Mouse (Mus musculus) lung, postnatal 0 days (tissue): ENCODE data around the gene Emc10. TPM values are rescaled to one million over a fixed set of nuclear protein-coding genes. Genes with fewer than 3 reads are reported as not detected.

ENCODE experiments used
- ATAC-seq: fragments of 200-750 bp; cut with Nextera tagmentation; 2 replicates; pipeline ENCODE4 v1.8.0; 2017; ENCODE audit warnings: moderate library complexity
- DNase-seq: peaks from one replicate; pipeline ENCODE4 v3.0.0-alpha.2; 2016; ENCODE audit warnings: low spot score
- H3K27ac ChIP-seq: fragments of 300-500 bp; sonication (generic); 2 replicates; pipeline ENCODE4 v1.5.1; 2014; ENCODE audit warnings: antibody characterized with exemption, mild to moderate bottlenecking, low read length, mixed read lengths
- H3K27me3 ChIP-seq: fragments of 300-500 bp; sonication (generic); replicated peaks from 2 replicates; pipeline ENCODE4 v1.6.1; 2014; ENCODE audit warnings: low read length, mixed read lengths; ENCODE audit not compliant: insufficient read depth
- H3K36me3 ChIP-seq: fragments of 300-500 bp; sonication (generic); 2 replicates; pipeline ENCODE4 v1.6.1; 2014; ENCODE audit warnings: low read length, mixed read lengths; ENCODE audit not compliant: insufficient read depth
- H3K4me1 ChIP-seq: fragments of 300-500 bp; sonication (generic); 2 replicates; pipeline ENCODE4 v1.6.1; 2014; ENCODE audit warnings: antibody characterized with exemption, low read depth, low read length, mixed read lengths; ENCODE audit not compliant: insufficient read depth
- H3K4me2 ChIP-seq: fragments of 300-500 bp; sonication (generic); replicated peaks from 2 replicates; pipeline ENCODE4 v1.6.1; 2014; ENCODE audit warnings: low read depth, mild to moderate bottlenecking, low read length, moderate library complexity, mixed read lengths
- H3K4me3 ChIP-seq: fragments of 300-500 bp; sonication (generic); 2 replicates; pipeline ENCODE4 v1.5.1; 2014; ENCODE audit warnings: low read depth, low read length
- H3K9ac ChIP-seq: fragments of 300-500 bp; sonication (generic); replicated peaks from 2 replicates; pipeline ENCODE4 v1.6.1; 2014; ENCODE audit warnings: low read depth, mild to moderate bottlenecking
- H3K9me3 ChIP-seq: fragments of 300-500 bp; sonication (generic); 2 replicates; pipeline ENCODE4 v1.6.1; 2016; ENCODE audit warnings: low read length, mixed read lengths
- CTCF ChIP-seq: IDR thresholded peaks from 2 replicates; pipeline ENCODE4 v1.5.1; 2016; ENCODE audit warnings: antibody characterized with exemption, mild to moderate bottlenecking
- EP300 ChIP-seq: IDR thresholded peaks from 2 replicates; pipeline ENCODE4 v1.6.1; 2016; ENCODE audit warnings: antibody characterized with exemption, mild to moderate bottlenecking, control low read depth
- WGBS: fragments of 180-500 bp; shearing (Covaris S2); extraction: QIAGEN DNeasy Blood & Tissue Kit; methylation state at CpG from one replicate; pipeline ENCODE4 v1.1.7; 2014; 5-methylcytosine and 5-hydroxymethylcytosine counted together
- polyA plus RNA-seq: library from polyadenylated mRNA; unstranded; fragments of >200 nt; fragmentation: Nextera tagmentation; extraction: Ambion mirVana; gene quantifications from 2 replicates; pipeline ENCODE4 v1.2.1, GENCODE M21; 2015

Gene Emc10
- polyA plus RNA-seq, 1 experiment from 2014 or later = 69.2 TPM

DNA sequence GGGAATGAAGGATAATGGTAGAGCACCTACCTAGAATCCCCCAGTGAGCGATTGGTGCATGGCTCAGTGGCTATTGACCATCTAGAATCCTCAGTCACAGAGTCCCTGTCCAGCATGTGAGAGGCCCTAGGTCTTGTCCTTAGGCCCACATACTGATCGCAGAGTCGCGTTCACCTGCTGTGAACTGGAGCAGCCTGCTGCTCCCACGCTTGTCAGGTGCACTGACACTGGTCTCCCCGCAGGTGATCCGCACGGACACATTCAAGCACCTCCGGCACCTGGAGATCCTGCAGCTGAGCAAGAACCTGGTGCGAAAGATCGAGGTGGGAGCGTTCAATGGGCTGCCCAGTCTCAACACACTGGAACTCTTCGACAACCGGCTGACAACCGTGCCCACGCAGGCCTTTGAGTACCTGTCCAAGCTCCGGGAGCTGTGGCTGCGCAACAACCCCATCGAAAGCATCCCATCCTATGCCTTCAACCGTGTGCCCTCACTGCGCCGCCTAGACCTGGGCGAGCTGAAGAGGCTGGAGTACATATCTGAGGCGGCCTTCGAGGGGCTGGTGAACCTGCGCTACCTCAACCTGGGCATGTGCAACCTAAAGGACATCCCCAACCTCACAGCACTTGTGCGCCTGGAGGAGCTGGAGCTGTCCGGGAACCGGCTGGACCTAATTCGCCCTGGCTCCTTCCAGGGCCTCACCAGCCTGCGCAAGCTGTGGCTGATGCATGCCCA, 35.4 kb downstream of the Emc10 start:
- Histone ChIP-seq H3K9ac (no peak overlapping the region), H3K36me3 (no peaks in the 10 kb centered on the region), H3K27ac (no peak overlapping the region), H3K4me1 (no peaks in the 10 kb centered on the region), H3K9me3 (no peaks in the 10 kb centered on the region), H3K4me2 (no peak overlapping the region), H3K4me3 (no peak overlapping the region), H3K27me3 (peaks cover 34% of the 10 kb centered on the region)
- no peak for DNase-seq
- no peak for TF ChIP-seq EP300
- TF ChIP-seq CTCF = no peak
- 66% methylated on average over 31 of the region's 31 CpGs for WGBS
- ATAC-seq = no peak

DNA sequence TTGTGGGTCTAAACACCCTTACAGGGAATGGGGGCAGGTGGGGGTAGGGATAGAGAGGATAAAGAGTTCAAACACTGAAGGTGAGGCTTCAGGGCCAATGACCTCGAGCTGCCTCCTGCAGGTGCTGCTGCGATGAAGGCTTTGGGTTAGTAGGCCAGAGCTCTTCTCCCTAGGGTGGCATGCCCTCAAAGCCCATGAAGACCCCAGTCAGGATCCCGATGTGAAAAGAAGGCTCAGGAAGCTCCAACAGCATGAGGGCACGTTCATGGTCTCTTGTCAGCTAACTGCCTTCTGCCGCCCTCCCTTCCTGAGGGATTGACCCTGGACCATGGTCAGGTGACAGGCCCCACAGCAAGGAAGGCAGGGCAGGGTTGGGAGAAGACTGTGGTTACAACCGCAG, 36.3 kb downstream of the Emc10 start:
- peaks cover 34% of the 10 kb centered on the region for H3K27me3 ChIP-seq
- DNase-seq = no peak
- no peak for ATAC-seq

DNA sequence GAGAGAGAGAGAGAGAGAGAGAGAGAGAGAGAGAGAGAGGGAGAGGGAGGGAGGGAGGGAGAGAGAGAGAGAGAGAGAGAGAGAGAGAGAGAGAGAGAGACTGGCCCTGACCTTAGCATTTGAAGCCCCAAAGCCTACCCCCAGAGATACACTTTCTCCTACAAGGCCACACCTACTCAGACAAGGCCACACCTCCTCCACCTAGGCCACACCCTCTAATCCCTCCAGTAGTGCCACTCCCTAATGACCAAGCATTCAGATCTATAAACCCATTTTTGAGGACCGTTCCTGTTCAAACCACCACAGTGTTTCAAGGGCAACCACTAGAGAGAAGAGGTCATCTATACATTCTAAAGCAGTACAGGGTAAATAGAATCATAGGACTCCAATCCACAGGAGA, 40.0 kb downstream of the Emc10 start:
- ATAC-seq (no peak), DNase-seq (no peak)
- Histone ChIP-seq H3K9ac (no peak overlapping the region), H3K4me1 (no peaks in the 10 kb centered on the region), H3K4me3 (no peak overlapping the region), H3K27ac (no peak overlapping the region), H3K9me3 (no peaks in the 10 kb centered on the region), H3K4me2 (no peak overlapping the region), H3K36me3 (no peaks in the 10 kb centered on the region), H3K27me3 (peaks cover 11% of the 10 kb centered on the region)
- WGBS = 57% methylated on average over 1 of the region's 1 CpGs
- TF ChIP-seq CTCF = no peak
- no peak for TF ChIP-seq EP300

More for the DNA sequence above, 36.3 kb downstream of the Emc10 start:
- Histone ChIP-seq H3K36me3 (no peaks in the 10 kb centered on the region), H3K4me3 (no peak overlapping the region), H3K9ac (no peak overlapping the region), H3K9me3 (no peaks in the 10 kb centered on the region), H3K4me1 (no peaks in the 10 kb centered on the region), H3K27ac (no peak overlapping the region), H3K4me2 (no peak overlapping the region)
- WGBS = 69% methylated on average over 6 of the region's 6 CpGs
- TF ChIP-seq CTCF (no peak), EP300 (no peak)

DNA sequence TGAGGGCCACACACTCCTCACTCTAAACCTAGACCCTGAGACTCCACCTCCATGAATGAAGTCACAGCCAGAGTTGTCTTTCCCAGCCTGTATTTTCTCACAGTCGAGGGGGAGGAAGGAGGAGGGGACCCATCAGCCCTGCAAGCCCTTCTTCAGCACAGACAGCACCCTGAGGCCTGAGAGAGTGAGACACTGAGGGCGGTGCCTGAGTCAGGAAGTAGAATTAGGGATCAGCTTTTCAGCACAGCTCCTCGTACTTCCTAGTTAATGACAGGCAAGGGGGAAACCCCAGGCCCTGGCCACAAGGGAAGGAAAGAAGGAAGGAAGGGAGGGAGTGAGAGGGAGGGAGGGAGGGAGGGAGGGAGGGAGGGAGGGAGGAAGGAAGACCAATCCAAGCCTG, 43.1 kb downstream of the Emc10 start:
- DNase-seq = peak; percentile 48
- no peaks in the 10 kb centered on the region for H3K27me3 ChIP-seq
- TF ChIP-seq EP300 = no peak
- TF ChIP-seq CTCF = no peak
- WGBS = 6% methylated on average over 3 of the region's 3 CpGs
- no peaks in the 10 kb centered on the region for H3K9me3 ChIP-seq
- no peak overlapping the region for H3K27ac ChIP-seq
- H3K4me3 ChIP-seq = no peak overlapping the region
- H3K9ac ChIP-seq = no peak overlapping the region
- peak; percentile 67 for ATAC-seq
- H3K4me1 ChIP-seq = no peaks in the 10 kb centered on the region
- H3K36me3 ChIP-seq = no peaks in the 10 kb centered on the region
- H3K4me2 ChIP-seq = no peak overlapping the region

DNA sequence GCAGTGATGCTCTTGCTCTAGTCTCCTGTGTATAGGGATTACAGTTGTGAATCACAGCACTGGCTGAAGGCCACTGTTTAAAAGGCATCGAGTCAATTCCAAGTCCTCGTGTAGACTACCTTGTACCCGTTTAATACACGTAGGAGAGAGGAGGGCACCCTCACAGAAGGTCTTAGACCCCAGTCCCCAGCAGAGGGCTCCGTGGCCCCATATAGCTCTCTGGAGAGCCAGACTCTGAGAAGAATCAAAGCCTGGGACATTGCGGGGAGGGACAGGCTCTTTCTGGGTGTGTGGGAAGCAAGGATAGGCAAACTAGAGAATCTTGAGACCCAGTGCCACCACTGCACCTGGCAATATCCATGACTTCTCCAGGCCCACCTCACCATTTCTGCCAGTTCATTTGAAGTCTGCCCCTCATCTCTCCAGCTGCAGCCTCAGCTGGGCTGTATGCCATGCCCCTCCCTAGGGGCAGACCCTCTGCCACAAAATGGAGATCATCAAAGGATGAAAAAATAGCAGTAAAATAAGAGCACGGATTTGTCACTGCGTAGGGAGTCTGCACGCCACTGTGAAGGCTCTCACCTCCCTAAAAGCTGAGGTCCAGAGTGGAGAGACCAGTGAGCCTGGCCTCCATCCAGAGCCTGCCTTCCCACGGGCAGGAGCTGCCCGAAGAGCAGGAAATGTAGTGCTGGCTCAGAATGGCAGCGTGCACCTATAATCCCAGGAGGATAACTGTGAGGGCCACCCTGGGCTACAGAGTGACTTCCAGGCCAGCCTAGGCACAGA, 50.1 kb downstream of the Emc10 start:
- Histone ChIP-seq H3K9me3 (no peaks in the 10 kb centered on the region), H3K4me2 (no peak overlapping the region), H3K27ac (no peak overlapping the region), H3K27me3 (peaks cover 32% of the 10 kb centered on the region), H3K9ac (no peak overlapping the region), H3K4me3 (no peak overlapping the region), H3K4me1 (no peaks in the 10 kb centered on the region), H3K36me3 (no peaks in the 10 kb centered on the region)
- TF ChIP-seq EP300 (no peak), CTCF (no peak)
- no peak for DNase-seq
- 37% methylated on average over 12 of the region's 12 CpGs for WGBS
- ATAC-seq = no peak

DNA sequence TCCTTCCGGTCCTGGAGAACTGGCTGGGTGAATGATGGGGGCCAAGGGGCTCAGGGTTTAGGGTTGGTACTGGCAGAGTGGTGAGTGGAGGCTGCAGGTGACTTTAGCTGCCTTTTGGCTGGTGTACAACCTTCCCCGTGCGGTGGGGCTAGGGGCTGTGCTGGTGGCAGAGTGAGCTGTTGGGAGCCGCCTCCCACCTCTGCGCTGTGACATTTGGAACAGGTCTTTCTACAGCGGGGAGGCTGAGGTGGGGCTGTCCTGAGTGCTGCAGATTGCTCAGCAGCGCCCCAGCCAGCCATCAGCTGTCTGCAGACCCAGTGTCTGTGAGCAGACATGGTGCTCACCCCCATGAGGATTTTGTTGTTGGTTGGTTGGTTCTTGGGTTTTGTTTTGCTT, 50.8 kb downstream of the Emc10 start:
- no peak overlapping the region for H3K27ac ChIP-seq
- H3K9ac ChIP-seq = no peak overlapping the region
- no peaks in the 10 kb centered on the region for H3K9me3 ChIP-seq
- peaks cover 40% of the 10 kb centered on the region for H3K27me3 ChIP-seq
- H3K4me2 ChIP-seq = no peak overlapping the region
- H3K4me3 ChIP-seq = no peak overlapping the region
- no peaks in the 10 kb centered on the region for H3K36me3 ChIP-seq
- WGBS = 19% methylated on average over 7 of the region's 7 CpGs
- no peaks in the 10 kb centered on the region for H3K4me1 ChIP-seq
- DNase-seq (no peak), ATAC-seq (no peak)
- TF ChIP-seq CTCF = no peak
- TF ChIP-seq EP300 = no peak
